Mouse (Mus musculus) heart, postnatal 0 days (tissue): ENCODE measurements around the gene Ubr2.

Source experiments
- CTCF ChIP-seq: IDR thresholded peaks from 2 replicates; pipeline ENCODE4 v1.5.1; 2016; ENCODE audit warnings: antibody characterized with exemption, control low read depth, low read depth
- EP300 ChIP-seq: IDR thresholded peaks from 2 replicates; pipeline ENCODE4 v1.6.1; 2016; ENCODE audit warnings: antibody characterized with exemption, low read depth

- TF ChIP-seq CTCF, result peak; percentile 80
- TF ChIP-seq EP300, result no peak
Measured at GRCm38 (mm10) chr17:47033643-47034042, 23.3 kb upstream of the Ubr2 start.
